Mouse (Mus musculus): Measurements from ENCODE around the gene Las1l. TPM values are rescaled to one million over a fixed set of nuclear protein-coding genes. Genes with fewer than 3 reads are reported as not detected.

Gene Las1l
- polyA plus RNA-seq (2012; rRNA removed; ENCODE audit: low replicate concordance) = 11.1 and 22.1 TPM in 2 replicates

GRCm38 (mm10) chrX:95956497-95957293 is at the start of gene Las1l:
Gene Las1l (minus strand): TSS chrX:95956962.

Other genes starting within 250 kb of the Las1l start
- gene Zc3h12b, start 245.3 kb downstream of the Las1l start, polyA plus RNA-seq (2012; rRNA removed; ENCODE audit: low replicate concordance) = 0.32 and 2.8 TPM in 2 replicates
- 132 and 145 TPM in 2 replicates for gene Msn, start 139.1 kb upstream of the Las1l start, polyA plus RNA-seq (2012; rRNA removed; ENCODE audit: low replicate concordance)

All from subcutaneous adipose tissue, adult 2 months (tissue).